Mouse (Mus musculus): Measurements from ENCODE around the gene Afg1l.
A peak's percentile ranks its signal among the peaks of the same experiment; 100 is the strongest.

The Afg1l gene

DNA sequence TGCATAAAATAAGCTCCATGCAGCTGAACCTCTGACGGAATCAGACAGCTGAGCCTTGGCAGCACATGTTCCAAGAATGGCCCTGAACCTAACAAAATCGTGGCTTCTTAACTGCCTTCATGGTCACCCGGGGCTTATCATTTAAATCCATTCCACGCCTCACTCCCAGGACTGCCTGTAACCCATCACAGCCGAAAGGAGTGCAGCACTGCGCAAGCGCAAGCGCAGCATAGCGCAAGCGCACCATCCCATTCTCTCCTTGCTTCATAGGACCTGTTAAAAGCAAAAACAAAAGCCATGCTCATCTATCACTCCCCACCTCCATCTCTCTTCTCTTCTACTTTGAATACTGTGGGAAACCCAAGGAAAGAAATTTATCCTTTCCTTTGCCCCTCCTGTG lies 114.1 kb downstream of the Afg1l start:
- DNase-seq, result no peak

DNA sequence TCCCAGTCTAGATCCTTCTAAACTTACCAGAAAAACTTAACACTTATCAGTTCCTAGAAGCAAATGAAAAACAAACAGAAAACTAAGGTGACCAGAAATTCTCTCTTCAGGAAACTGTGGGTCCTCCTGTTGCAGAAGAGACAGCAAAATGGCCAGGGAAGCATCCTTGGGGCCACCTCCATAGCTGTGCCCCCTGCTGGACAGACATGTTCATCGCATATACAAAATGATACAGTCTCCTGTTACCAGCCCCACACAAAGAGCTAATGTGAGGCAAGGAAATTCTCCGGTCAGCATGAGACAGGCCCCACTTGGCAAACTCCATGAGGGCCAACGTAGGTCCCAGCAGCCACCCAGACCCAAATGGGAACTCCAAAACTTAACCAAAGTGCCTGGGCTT lies 122.4 kb downstream of the Afg1l start:
- no peak for DNase-seq

DNA sequence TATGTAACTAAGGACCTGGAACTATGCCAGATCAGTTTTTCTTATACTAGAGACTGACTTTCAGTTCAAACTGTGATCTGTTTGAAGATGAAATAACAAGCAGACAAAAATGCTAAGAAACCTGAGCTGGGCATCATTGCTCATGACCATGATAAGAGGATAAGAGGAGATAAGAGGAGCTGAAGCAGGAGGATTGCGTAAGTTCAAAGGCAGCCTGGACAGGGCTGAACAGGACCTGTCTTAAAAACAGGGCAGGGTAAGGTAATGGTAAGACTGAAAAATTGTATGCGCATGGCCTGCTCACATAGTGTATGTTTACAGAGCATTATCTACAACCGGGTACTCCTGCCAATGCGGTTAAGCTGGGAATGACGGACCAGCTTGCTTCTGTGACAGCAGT lies 130.4 kb downstream of the Afg1l start:
- no peak for DNase-seq

DNA sequence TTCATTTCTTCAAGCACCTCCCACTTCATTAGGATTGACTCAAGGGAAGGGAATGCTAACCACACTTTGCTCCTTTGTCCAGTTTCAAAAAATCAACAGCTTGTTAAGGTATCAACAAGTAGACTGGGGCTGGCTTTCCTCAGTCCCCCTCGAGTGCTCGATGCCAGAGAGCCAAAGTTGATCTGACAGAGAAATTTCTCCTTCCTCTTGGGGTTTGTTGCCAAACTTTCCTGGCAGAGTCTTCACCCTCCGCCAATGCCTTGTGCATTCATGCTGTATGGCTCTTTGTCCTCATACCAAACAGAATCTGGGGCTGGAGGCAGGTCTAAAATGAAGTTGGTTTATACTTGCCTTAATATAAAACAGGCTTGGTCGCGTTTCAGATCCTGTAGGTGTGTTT lies 131.2 kb downstream of the Afg1l start:
- no peak for DNase-seq

DNA sequence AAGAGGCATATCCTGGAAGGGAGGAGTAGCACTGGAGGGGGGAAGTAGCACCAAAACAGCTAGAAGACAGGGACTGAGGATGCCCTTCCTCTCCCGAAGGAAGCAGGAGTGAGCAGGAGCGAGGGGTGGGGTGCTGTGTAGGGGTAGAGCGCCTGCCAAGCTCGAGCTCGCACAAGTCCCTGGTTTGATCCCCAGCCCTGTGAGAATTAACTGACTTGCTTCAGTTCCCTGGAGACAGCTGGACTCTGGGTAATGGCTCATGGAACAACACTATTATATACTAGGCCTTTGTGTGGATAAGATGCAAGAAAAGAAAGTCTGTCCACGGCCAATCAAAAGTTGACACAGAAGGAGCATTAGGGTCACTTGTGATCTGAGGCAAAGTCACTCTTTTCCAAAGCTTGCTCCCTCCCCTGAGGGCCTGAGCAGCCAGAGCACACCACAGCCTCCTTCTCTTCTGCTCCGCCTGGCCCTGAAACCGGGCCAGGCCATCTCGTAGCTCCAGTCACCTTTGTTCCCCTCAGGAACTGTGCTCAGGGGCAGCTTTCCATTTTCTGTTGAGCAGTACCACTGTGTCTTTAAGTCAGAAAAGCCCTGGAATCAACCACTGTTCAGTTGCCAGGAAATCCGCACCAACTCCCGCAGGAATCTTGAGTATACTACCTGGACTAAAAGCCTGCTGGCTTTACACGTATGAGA lies 132.0 kb downstream of the Afg1l start:
- DNase-seq, result no peak

DNA sequence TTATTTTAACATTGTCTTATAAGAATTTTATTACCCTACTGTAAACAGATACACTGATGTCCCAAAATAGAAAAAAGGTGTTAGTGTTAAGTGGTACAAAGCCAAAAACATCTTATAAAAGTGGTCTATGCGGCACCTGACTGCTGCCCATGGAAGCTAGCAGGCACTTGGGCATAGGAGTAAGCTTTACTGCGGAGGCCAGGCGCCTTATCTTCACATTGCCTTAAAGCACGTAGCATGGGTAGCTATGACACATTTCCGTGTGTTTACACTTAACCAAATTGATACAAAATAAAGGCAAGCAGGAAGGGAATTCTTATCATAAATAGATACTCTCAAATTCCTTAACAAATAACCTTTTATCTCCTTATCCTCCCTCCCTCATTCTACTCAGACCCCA lies 135.7 kb downstream of the Afg1l start:
- DNase-seq, result no peak

DNA sequence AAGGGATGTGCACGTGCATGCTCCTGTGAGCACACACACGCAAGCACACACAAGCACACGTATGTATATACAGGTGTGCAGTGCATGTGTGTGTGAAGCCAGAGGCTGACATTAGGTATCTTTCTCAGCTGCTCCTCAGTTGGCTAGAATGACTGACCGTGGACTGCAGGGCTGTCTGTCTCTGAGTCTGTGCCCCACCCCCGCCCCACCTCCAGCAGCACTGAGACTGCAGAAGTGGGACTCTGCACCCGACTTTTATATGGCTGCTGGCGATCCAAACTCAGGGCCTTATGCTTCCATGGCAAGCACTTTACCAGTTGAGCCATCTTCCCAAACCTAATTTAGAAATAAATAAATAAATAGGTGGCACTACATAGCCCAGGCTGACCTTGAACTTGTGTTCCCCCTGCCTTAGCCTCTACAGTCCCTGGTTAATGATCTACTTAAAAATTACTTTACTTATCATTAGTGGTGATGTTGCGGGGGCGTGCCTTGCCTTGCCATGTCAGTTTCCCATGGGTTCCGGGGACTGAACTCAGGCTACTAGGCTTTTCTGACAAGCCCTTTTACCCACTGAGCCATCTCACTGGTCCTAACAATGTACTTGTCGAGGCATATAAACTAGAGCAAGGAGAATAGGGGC lies 136.4 kb downstream of the Afg1l start:
- no peak for DNase-seq

DNA sequence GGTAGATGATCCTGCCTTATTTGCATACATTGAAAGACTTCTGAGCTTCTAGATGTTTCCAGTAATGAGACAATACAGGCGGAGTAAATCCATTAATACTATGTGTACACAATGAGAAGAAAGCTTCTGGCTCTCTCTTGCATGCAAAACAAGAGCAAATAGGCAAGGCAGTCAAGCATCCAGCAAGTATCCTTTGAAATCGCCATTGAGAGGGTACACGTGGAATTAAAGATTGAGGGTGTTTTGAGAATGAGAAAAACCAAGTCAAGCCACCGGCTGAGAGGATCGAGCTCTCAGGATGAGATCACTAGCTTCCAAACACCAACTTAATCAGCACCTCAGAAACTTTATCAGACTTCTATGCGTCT lies 138.0 kb downstream of the Afg1l start:
- DNase-seq, result no peak

DNA sequence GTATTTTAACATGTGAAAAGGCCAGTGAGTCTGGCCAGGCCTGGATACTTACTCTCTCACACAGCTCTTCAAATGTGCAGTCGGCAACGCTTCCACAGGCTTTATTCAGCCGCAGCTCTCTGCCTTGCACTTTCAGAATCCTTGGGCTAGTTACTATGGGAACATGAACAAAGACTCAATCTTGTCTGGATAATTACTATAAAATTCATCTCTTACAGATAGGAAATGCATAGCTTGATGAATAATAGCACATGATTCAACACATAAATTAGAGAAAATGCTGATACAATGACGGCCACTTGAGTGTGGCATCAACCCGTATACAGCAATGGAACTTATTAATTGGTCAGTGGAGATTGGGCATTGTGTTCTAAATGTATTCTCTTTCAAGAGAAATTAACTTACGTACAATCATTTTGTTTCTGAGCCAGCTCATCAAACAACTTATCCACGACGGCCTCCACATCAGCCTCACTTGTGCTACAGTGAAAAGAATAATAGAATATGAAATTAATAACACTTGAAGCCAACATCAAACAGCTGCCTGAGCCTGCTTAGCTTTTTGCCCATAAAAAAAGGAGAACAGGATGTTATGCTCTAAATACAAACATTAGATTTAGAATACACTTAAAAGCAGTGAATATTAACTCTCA lies 138.5 kb downstream of the Afg1l start:
- no peak for DNase-seq

DNA sequence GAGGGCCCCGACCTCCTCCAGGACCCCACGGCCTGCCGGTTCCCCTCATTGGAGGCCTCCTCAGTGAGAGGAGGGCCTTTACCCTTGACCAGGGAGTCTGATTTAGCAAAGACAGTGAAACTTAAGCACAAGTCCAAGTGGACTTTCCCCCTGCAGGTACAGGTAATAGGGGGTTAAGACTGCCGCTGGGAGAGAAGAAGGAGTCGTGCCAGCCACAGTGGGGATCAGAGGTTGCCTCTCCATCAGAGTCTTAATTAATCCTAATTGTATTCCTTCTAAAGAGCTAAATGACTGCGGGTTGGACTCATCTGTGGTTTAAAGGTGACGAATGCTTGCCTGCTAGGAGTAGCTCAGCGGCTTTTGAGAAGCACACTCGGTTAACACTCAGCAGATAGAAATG lies 139.9 kb downstream of the Afg1l start:
- DNase-seq, result peak; percentile 39 to 51

DNA sequence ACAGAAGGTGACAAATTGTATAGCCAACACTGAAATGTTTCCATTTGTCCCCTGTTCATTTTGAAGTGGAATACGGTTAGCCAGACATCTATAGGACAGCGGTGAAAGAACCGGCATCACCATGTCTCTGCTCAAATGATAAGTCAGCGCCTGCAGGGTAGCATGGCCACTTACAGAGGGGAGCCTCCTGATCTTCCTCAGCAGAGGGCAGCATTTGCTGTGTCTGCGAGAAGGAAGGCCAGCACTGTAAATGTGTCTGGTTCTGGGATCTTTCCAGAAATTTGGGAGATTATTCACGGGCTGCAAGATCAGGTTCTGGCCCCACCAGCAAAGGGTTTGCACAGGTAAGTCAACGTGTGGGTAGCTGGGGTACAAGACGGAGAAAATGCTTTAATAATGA lies 150.8 kb downstream of the Afg1l start:
- peak; percentile 24 to 43 for DNase-seq

DNA sequence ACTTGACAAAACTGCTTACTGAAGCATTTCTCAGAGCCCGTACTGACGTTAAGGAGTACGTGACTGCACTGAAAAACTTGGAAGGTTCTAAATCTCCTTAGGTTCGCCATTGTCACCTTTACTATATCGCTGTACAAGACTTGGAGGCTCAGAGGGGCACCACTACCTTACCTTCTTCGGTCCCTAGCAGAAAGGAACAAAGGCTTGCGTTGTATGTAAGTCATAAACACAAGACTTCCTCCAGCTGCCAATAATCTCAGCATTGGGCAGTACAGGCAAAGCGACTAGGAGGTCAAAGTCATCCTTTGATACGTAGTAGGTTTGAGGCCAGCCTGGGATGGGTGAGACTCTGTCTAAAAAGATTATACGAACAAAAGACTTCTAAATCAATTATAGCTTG lies 153.1 kb downstream of the Afg1l start:
- no peak for DNase-seq

DNA sequence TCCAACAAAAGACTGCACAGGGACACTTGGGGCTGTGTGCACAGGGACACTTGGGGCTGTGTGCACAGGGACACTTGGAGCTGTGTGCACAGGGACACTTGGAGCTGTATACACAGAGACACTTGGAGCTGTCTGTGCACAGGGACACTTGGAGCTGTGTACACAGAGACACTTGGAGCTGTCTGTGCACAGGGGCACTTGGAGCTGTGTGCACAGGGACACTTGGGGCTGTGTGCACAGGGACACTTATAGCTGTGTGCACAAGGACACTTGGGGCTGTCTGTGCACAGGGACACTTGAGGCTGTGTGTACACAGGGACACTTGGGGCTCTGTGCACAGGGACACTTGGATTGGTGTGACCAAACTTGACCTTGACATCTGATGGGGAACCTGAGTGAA lies 154.4 kb downstream of the Afg1l start:
- peak in 1 of 2 experiments; percentile 6 for DNase-seq

DNA sequence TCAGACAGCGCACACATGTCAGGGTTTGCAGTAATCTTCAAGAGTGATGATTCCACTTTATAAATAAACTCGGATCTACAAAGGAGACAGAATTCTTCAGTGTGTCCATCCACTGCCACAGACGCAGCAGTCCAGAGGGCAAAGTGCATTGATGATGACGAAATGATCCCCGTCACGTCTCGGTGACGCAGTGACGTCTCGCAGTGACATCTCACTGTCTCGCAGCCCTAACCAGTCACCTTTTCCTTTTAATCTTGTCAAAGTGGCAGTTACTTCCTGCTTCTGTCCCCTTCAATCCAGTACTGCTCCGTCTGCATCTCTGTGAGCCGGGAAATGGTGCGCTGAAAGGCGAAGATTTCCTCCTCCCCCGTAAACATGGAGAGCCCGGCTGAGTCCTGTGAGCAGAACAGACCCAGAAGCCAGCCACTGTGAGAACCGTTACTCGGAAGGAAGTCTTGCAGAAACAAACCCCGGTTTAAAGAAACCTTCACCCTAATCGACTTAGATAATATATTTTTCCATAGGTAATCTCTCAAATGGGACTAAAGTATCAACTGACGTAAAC lies 165.1 kb downstream of the Afg1l start:
- DNase-seq, result no peak

DNA sequence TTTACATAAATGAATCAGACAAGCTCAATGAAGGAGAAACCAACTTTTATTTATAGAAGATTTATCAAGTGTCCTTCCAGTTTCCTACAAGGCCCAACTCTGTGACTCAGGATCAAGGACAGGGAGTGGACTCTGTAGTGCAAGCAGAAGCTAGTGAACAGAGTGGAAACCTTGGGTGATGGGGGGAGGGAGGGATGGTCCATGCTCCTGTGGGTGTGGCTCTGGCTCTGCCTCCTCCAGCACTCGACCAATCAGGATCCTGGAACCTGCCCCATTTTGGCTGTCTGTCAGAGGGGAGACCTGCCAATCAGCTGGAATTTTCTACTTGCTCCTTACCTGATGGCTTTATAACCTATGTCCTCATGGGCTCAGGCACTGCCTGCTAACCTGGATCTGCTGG lies 165.8 kb downstream of the Afg1l start:
- DNase-seq, result no peak

DNA sequence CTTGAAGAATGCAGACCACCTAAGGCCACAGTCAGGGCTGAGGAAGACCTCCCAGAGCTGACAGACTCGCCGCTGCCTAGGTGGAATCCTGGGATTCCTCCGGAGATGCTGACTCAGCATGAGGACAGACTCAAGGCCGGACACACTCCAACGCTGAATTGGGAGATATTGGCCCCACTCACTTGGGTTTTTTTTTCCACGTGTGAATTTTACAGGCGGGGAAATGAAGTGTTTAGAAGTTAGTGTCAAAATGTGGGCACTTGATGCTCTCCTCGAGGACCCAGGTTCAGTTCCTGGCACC lies 169.7 kb downstream of the Afg1l start:
- peak in 1 of 2 experiments; percentile 20 for DNase-seq

DNA sequence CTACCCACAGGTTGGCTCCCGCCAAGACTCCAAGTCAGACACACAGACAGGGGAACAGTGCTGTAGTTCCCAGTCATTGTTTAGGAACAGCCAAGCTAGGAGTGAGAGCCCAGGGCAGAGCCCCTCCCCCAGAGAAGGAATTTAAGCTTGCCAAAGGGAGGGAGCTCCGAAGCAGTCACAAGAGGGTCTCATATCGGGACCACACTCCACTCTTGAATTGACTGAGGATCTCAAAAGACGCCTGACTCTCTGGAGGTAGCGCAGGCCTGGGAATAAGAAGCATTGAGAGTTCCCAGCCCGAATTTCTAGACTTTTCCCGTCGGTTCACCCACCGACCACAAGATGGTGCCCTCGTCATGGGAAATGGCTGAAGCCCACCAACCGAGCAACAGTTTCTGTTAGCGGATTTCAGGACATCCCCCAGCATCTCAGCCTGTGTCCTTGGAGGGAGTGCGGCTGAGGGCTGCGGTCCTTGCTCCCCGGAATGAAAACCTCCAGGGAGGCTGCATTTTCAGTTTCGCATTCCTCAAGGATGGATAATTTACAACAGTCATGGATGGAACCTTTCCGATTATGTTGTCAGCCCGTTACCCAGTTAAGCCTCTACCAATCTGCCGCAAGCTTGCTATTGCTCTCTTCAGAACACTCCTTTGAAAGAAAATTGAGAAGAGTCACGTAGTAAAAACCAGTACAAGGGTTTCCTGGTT lies 170.2 kb downstream of the Afg1l start:
- DNase-seq, result peak; percentile 58 to 70

DNA sequence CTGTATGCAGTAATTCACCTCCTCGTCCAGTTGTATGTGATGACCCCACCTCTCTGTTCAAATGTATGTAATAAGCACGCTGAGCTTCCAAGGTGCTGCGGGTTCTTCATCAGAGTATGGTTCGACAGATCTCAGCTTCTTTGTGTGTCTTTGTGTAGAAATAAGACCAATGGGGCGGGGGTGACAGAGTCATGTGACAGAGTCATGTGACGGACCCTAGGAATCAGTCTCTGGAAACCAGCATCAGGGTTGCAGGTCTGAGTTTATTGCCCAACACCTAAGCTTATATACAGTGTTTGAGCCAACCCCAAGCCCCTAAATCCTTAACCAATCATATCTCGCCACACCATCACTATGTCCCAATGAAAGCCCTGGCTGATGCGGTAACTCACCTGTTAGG lies 171.9 kb downstream of the Afg1l start:
- no peak for DNase-seq

DNA sequence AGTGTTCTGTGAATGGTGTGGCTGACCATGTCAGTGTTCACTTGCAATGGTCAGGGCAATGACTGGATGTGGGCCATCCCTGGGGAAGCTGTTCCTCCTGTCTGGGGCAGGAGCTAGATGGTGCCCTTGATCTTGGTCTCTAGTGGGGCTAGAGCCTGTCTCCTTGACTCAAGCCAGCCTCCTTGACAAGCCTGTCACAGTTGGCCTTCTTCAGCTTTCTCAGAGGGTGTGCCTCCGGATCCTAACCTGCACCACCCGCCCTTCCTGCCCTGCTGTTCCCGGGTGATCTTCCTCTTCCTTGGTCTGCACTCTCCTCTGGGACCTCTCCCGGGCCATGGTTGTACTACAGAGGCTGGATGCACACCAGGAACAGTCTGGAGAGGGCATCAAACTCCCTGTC lies 177.6 kb downstream of the Afg1l start:
- peak in 1 of 2 experiments; percentile 1 for DNase-seq

DNA sequence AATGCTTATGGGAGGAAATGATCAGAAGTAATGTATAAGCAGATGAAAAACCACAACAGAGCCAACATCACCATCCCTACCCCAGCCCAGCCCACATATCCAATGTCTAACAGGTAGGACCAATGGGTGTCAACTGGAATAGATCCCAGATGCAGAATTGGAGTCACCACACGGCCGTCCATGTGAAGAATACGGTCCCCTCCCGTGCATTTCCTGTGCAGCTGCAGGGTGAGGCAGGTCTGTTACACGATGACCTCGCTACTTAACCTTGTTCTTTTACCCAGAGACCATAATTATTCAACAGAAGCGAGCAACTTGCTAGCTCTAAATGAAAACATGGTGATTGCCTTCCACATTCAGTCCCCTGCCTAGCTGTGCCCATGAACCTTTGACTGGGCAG lies 178.4 kb downstream of the Afg1l start:
- peak; percentile 13 to 68 for DNase-seq

DNA sequence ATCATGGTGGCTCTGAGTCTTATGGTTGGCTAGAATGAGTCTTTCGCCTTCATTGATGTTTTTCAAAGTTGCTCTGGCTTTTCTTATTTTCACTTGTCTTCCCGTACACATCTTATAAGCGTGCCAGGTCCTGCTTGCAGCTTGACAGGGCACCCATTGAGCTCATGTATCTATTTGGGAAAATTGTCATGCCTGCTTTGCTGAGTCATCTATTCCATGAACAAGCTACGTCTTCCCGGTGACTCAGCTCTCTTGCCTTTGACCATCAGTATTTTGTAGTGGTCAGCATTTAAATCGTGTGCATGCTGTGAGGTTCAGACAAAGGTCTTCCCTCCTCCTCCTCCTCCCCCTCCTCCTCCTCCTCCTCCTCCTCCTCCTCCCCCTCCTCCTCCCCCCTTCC lies 178.9 kb downstream of the Afg1l start:
- no peak for DNase-seq

DNA sequence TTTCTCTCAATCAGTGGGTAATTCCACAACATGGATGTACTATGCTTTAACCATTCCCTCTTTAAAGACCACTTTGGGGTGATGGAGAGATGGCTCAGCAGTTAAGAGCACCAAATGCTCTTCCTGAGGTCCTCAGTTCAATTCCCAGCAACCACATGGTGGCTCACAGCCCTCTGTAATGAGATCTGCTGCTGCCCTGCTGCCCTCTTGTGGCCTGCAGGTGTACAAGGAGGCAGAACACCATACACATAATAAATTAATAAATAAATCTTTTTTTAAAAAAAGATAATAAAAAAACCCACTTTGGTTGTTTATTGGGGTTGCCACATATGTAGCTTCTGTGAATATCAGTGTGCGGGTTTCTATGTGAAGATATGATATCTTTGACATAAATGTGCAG lies 180.4 kb downstream of the Afg1l start:
- DNase-seq, result peak in 1 of 2 experiments; percentile 14

DNA sequence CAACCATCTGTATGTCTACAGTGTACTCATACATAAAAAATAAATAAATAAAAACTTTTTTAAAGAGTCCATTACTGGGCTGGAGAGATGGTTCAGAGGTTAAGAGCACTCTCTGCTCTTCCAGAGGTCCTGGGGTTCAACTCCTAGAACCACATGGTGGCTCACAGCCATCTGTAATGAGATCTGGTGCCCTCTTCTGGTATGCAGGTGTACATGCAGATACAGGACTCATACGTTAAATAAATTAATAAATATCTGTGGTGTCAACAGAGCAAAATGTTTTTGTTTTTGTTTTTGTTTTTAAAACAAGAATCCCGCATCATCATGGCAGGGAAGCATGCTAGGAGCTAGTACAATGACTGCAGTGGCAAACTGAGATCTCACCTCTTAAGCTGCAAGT lies 181.3 kb downstream of the Afg1l start:
- DNase-seq, result no peak

DNA sequence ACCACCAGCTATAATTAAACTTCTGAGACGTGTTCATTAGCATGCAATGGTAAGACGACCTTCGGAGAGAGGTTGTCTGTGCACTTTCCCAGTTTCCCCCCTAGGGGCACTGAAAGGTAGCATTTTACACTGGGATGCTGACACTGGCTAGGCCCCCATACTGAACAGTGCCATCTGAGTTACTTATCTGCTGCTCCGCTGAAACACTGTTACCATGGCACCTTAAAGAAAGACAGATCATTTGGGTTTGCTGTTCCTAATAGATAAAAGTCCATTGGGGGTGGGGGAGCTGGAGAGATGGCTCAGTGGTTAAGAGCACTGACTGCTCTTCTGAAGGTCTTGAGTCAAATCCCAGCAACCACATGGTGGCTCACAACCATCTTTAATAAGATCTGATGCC lies 181.8 kb downstream of the Afg1l start:
- DNase-seq, result no peak
